Mouse (Mus musculus): Measurements from ENCODE around the gene Prmt7.

Gene Prmt7

DNA sequence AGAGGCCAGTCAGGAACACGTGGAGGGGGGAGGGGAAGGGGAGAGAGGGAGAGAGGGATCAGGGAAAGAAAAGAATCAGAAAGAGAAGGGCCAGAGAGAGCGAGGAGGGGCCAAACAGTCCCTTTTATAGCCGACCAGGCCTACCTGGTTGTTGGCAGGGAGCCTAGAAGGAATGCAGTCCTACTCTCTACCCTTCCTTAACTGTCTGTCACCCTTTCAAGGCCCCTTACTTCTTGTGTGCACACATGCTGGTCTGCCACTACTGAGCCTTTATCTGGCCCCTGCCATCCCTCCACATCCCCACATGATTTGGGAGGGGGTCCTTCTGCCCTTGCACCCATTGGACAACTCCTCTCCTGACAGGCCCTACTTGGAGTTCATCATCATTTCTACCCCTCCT is 78.0 kb downstream of the Prmt7 start:
- no peak for DNase-seq (ENCODE audit: low spot score in 2 of 2)

DNA sequence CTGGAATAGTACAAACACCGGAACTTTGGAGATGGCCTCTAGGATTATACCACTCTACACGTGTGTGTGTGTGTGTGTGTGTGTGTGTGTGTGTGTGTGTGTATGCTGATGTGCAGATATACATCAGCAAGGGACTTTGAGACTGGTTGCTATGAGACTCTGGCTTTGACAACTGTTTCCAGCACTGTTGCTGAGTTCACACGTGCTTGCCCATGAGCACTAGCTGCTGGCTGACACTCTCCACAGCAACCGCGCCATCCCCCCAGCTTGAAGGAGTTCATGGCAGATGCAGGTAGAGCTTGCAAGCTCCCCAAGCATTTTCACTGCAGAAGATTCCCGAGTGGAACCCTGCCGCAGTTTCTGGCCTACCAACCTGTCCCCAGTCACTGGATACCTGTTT is 78.7 kb downstream of the Prmt7 start:
- no peak for DNase-seq (ENCODE audit: low spot score in 2 of 2)

DNA sequence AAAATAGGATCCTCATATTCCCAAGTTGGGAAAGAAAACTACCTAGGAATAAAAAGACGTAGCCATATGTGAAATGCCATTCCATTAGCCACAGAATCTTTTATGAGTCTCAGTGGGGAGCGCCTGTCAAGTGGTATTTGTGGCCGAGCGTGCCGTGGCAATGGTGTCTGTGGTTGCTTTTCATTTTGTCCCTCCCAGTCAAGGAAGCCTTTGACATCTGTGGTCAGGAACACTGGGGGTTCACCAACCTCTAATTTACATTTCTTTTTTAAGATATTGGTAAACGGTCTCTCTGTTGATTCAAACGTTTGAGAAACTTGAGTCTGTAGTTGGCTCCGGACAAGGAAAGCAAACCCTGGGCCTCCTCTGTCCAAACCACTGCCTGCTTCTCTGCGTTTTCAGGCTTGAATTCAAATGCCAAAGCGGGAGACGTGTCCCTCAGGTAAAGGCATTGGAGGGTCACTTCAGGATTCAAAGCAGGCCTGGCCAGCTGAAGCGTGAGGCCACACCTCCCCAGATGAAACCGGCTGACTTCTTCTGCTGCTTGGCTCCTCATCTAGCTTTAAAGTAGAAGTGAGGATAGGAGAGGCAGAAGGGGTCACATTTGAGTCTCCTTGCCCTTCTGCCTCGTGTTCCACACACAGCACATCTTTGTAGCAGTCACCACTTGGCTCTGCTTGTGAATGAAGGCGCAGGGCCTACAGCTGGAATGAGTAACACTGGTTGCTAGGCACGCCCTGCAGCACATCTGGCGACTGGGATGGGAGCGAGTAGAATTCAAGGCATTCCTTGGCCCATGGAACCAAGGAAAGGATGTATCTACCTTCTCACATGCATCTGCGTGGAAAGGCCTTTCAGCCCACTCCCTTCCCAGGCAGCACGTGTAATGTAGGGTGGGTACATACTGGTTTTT is 82.0 kb downstream of the Prmt7 start:
- DNase-seq (ENCODE audit: low spot score in 2 of 2) = no peak

DNA sequence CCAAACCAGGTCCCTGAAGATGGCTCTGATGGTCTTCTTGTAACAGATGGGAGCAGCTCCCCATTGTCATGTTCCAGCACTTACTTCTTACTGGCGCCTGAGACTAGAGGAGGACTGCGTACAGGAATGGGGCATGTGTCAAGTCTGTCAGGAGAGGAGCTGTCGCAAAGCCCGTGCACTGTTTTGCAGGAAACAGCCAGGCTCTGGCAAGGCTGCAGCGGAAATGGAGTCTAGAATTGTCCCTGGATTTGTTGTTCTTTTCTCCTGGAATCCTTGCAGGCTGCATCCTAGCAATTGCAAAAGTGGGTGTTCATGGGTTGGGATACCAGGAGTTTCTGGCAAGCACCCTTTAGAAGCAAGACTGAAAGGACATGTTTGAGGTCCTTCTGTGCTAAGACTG is 87.5 kb downstream of the Prmt7 start:
- DNase-seq (ENCODE audit: low spot score in 2 of 2) = no peak

GRCm38 (mm10) chr8:106298846-106299245 is 88.1 kb downstream of the Prmt7 start:
- no peak for DNase-seq (ENCODE audit: low spot score in 2 of 2)

DNA sequence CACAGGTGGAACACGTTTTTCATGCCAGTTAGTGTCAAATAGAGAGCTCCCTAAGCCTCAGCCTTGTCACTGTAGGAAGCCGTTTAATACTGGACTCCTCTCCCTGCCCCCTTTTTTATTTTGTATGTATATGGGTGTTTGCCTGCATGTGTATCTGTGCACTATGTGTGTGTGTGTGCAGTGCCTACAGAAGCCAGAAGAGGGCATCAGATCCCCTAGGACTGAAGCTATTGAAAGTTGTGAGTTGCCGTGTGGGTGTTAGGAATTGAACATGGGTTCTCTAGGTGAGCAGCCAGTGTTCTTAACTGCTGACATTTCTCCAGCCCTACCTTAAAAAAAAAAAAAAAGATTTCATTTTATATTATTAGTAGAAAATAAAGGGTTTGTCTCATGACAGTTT is 89.0 kb downstream of the Prmt7 start:
- no peak for DNase-seq (ENCODE audit: low spot score in 2 of 2)

DNA sequence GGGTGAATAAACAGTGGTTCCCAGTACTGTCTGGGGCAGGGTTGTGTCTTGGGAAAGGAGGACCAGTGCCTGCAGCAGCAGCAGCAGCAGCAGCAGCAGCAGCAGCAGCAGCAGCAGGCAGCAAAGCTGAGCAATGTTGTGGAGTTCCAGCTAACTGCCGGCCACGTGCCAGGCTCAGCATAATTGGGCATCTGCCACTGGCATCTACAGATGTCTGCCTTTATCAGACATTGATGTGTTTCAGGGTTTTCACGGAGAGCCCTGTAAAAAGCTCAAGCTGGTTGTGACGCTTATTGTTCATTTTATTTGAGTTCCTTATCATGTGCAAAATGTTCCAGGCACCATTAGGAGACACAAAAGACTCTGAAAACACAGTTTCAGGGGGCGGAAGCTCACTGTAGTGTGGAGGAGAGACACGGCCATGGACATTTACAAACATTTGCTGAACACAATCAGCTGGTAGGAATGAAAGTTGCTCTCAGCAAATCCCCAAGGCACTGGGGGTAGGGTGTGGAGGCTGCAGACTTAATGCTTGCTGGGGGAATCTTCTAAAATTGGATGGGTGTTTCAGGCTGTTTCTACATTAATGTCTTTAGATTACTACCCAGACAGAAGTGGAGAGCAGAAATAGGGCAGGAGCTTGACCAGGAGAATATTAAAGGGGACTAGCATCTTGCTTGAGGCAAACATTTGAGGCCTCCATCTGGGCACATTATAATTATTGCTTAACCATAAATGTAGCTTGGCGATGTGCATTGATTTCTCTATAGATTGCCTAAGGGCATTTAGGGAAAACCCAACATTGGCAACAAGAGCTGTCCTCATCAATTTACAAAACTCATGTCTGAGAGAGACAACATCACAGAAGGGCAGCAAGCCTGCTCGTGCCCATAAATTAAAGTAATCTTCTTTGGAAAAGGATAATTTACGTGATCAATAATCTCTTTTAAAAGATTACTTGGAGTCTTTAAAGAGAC is 90.3 kb downstream of the Prmt7 start:
- DNase-seq (ENCODE audit: low spot score in 2 of 2) = peak in 1 of 2 experiments; percentile 56
